ENCODE assay signal across 8 mouse cellular contexts in the genomic region with DNA sequence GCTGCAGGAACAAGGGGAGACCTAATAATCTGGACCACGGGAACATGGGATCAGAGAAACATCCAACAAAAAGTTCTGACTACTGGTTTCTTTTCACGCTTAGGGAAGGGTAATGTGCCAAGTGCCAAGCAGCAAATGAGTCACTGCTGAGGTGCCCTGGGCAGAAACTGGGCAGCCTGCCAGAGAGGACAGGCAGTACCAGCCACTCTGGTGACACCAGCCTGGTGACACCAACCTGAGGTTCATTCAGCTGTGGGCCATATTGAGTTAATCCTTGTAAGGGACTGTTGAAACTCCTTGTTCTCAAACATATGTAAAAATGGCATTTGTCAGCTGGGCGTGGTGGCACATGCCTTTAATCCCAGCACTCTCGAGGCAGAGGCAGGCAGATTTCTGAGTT. TPM values are rescaled to one million over a fixed set of nuclear protein-coding genes. Genes with fewer than 3 reads are reported as not detected.
DNase-seq lines count a peak whose midpoint lies in the region; ATAC-seq and TF ChIP-seq lines count a peak whose summit lies in the region.

No protein-coding gene starts in this region.

- peaks cover 44% of the 10 kb centered on the region for H3K36me3 ChIP-seq in heart, embryonic 12.5 days
- H3K36me3 ChIP-seq in kidney, adult 2 months (ENCODE audit: control insufficient read depth, insufficient read depth, low read length), result peaks cover 3% of the 10 kb centered on the region

- no peak for TF ChIP-seq POLR2A in kidney, adult 2 months (IDR thresholded peaks at IDR 0.05; ENCODE audit: low read depth, low read length)

- no peak for DNase-seq in heart, adult 8-10 months (ENCODE audit: low spot score)
- peak; percentile 52 for DNase-seq in Muller cell, postnatal 12 days (ENCODE audit: inconsistent ontology term)
- peak; percentile 76 for DNase-seq in kidney, adult 2 months
- DNase-seq in layer of hippocampus, adult 8-10 months (ENCODE audit: low spot score in 2 of 2), result no peak
- no peak for DNase-seq in left cerebral cortex, postnatal 25 days (ENCODE audit: low spot score in 2 of 2)
- no peak for DNase-seq in right cerebral cortex, postnatal 36 days (ENCODE audit: low spot score in 2 of 2)

- H3K9me3 ChIP-seq in heart, embryonic 12.5 days (replicated peaks), result no peaks in the 10 kb centered on the region

- peaks cover 26% of the 10 kb centered on the region for H3K4me1 ChIP-seq in heart, embryonic 12.5 days (replicated peaks)
- peaks cover 2% of the 10 kb centered on the region; the same call in 1 of the 2 replicates for H3K4me1 ChIP-seq in kidney, adult 2 months (ENCODE audit: control insufficient read depth, insufficient read depth, low read length)

- H3K27ac ChIP-seq in heart, embryonic 12.5 days (ENCODE audit: poor library complexity, severe bottlenecking), result 0 out of 2 replicates have a peak overlapping the region, but pooled peaks have one; percentile 13
- 0 out of 2 replicates have a peak overlapping the region, but pooled peaks have one; percentile 9 for H3K27ac ChIP-seq in kidney, adult 2 months (ENCODE audit: insufficient read depth, low read depth, low read length)

- WGBS in heart, embryonic 12.5 days, result 92% methylated on average over 4 of the region's 4 CpGs
- 69% methylated on average over 4 of the region's 4 CpGs for WGBS in kidney, adult 2 months

- no peak for TF ChIP-seq CTCF in kidney, adult 2 months (conservative IDR thresholded peaks at IDR 0.05; ENCODE audit: insufficient read depth, insufficient read length, low read depth, low read length)

- ATAC-seq in heart, embryonic 12.5 days (ENCODE audit: insufficient number of reproducible peaks, low FRiP score), result no peak
- 0 out of 2 replicates have a peak, but pooled peaks have one; percentile 7 for ATAC-seq in megakaryocyte progenitor cell, adult 5-6 weeks (replicated peaks; ENCODE audit: poor library complexity)

- H3K4me3 ChIP-seq in heart, embryonic 12.5 days, result no peak overlapping the region
- H3K4me3 ChIP-seq in kidney, adult 2 months (ENCODE audit: insufficient read depth, low read depth, low read length), result no peak overlapping the region

- no peak overlapping the region for H3K9ac ChIP-seq in heart, embryonic 12.5 days

- H3K4me2 ChIP-seq in heart, embryonic 12.5 days, result no peak overlapping the region

- intact Hi-C loops in left cerebral cortex, postnatal 25 days (cut with DNase I), result loop anchor here (5.0 kb wide), 2 partner anchors 58 to 158 kb away; a partner anchor contains a TSS

- no peaks in the 10 kb centered on the region for H3K27me3 ChIP-seq in heart, embryonic 12.5 days (replicated peaks)
- H3K27me3 ChIP-seq in kidney, adult 2 months (replicated peaks; ENCODE audit: control insufficient read depth, insufficient read depth, low read length), result no peaks in the 10 kb centered on the region

RNA-seq across cellular contexts. Expression of a gene that starts 1.2 kb away (rescaled TPM):
- 39.2 and 47.1 TPM in 2 replicates for polyA plus RNA-seq in heart, embryonic 12.5 days (2016; fragmentation: Nextera tagmentation; extraction: Ambion mirVana)
- 1 to 10 TPM; 5.9 to 7.8 (median 7.4) TPM for total RNA-seq in heart, adult 8-10 months (2022)
- 9.4 and 10.1 TPM in 2 replicates for polyA plus RNA-seq in kidney, adult 2 months (2012; rRNA removed)
- 24.2 and 26.8 TPM in 2 replicates for total RNA-seq in megakaryocyte progenitor cell, adult 5-6 weeks (2015)
- total RNA-seq in megakaryocyte progenitor cell, adult 5-6 weeks (2017), result 44.1 and 46.9 TPM in 2 replicates
- 10 to 100 TPM; 10.0 to 12.4 (median 11.0) TPM for total RNA-seq in layer of hippocampus, adult 8-10 months (2022)
- 10 to 100 TPM; 12.8 to 14.8 TPM for total RNA-seq in left cerebral cortex, postnatal 25 days (2021)

RNA-seq across cellular contexts. Expression of a gene that starts 25.2 kb away (rescaled TPM):
- polyA plus RNA-seq in heart, embryonic 12.5 days (2016; fragmentation: Nextera tagmentation; extraction: Ambion mirVana), result 64.8 and 68.5 TPM in 2 replicates
- 10 to 100 TPM; 21.2 to 29.1 (median 23.6) TPM for total RNA-seq in heart, adult 8-10 months (2022)
- 24.4 and 30.2 TPM in 2 replicates for polyA plus RNA-seq in kidney, adult 2 months (2012; rRNA removed)
- 32.2 and 45.6 TPM in 2 replicates for total RNA-seq in megakaryocyte progenitor cell, adult 5-6 weeks (2015)
- 34.4 and 43.4 TPM in 2 replicates for total RNA-seq in megakaryocyte progenitor cell, adult 5-6 weeks (2017)
- total RNA-seq in layer of hippocampus, adult 8-10 months (2022), result 10 to 100 TPM; 21.9 to 27.1 (median 24.0) TPM
- 10 to 100 TPM; 18.0 to 22.2 TPM for total RNA-seq in left cerebral cortex, postnatal 25 days (2021)

RNA-seq across cellular contexts. Expression of a gene that starts 51.4 kb away (rescaled TPM):
- polyA plus RNA-seq in heart, embryonic 12.5 days (2016; fragmentation: Nextera tagmentation; extraction: Ambion mirVana), result 1.1 TPM in 2 replicates
- total RNA-seq in heart, adult 8-10 months (2022), result 1 to 10 TPM in 2 of 4 experiments, under 1 TPM in 1, not detected in 1; 0.59 to 2.6 (median 1.7) TPM
- 7.2 and 8.9 TPM in 2 replicates for polyA plus RNA-seq in kidney, adult 2 months (2012; rRNA removed)
- not detected in 2 replicates for total RNA-seq in megakaryocyte progenitor cell, adult 5-6 weeks (2015)
- 1.0 and 1.3 TPM in 2 replicates for total RNA-seq in megakaryocyte progenitor cell, adult 5-6 weeks (2017)
- total RNA-seq in layer of hippocampus, adult 8-10 months (2022), result 1 to 10 TPM; 1.4 to 2.8 (median 1.9) TPM
- total RNA-seq in left cerebral cortex, postnatal 25 days (2021), result 1 to 10 TPM; 1.2 to 1.5 TPM

Comparison
In these comparisons a context has a peak if more than half of its experiments do, and no peak if none do; other contexts are left out.
1. DNase-seq: peak in Muller cell, postnatal 12 days (single experiment) and kidney, adult 2 months (single experiment); none in heart, adult 8-10 months (single experiment), layer of hippocampus, adult 8-10 months (0 of 2), left cerebral cortex, postnatal 25 days (0 of 2) and right cerebral cortex, postnatal 36 days (0 of 2).